Mouse (Mus musculus) 3134 (cell line): ENCODE measurements at regions not wholly inside any gene's neighbourhood (a gene's known extent, or its start where the extent isn't known, plus 50 kb on each side); places are given as distances from the start of the nearest gene placed in this dataset.

Source experiments
- DNase-seq: peaks from one replicate; pipeline ENCODE4 v3.0.0-alpha.2; 2011; ENCODE audit warnings: low spot score; ENCODE audit not compliant: insufficient read length; ENCODE audit errors: extremely low read depth

GRCm38 (mm10) chr8:44155705-44156321 is 446.0 kb upstream of the Adam34 start:
- DNase-seq, result peak; percentile 26

- no peak for DNase-seq
These were observed 455.3 kb upstream of the Adam34 start for GRCm38 (mm10) chr8:44165115-44165514.

- DNase-seq, result no peak
These were observed 467.2 kb upstream of the Adam34 start for GRCm38 (mm10) chr8:44177016-44177415.

GRCm38 (mm10) chr8:44202228-44202627 is 492.4 kb upstream of the Adam34 start:
- DNase-seq, result no peak

GRCm38 (mm10) chr8:44206391-44207170 is 496.7 kb upstream of the Adam34 start:
- DNase-seq, result no peak

- no peak for DNase-seq
These were observed 512.5 kb upstream of the Adam34 start for GRCm38 (mm10) chr8:44222346-44222745.

GRCm38 (mm10) chr8:44252393-44252792 is 542.5 kb upstream of the Adam34 start:
- no peak for DNase-seq

- no peak for DNase-seq
These were observed 547.2 kb upstream of the Adam34 start for GRCm38 (mm10) chr8:44257051-44257450.

GRCm38 (mm10) chr8:44261039-44261438 is 551.2 kb upstream of the Adam34 start:
- no peak for DNase-seq

GRCm38 (mm10) chr8:44273300-44273699 is 563.5 kb upstream of the Adam34 start:
- DNase-seq, result no peak

- no peak for DNase-seq
These were observed 608.4 kb upstream of the Adam34 start for GRCm38 (mm10) chr8:44318216-44318615.

GRCm38 (mm10) chr8:44334323-44334993 is 600.8 kb upstream of the Fat1 start:
- DNase-seq, result no peak

GRCm38 (mm10) chr8:44343401-44343800 is 591.8 kb upstream of the Fat1 start:
- DNase-seq, result no peak

- no peak for DNase-seq
These were observed 591.3 kb upstream of the Fat1 start for GRCm38 (mm10) chr8:44343924-44344323.

- DNase-seq, result no peak
These were observed 587.8 kb upstream of the Fat1 start for GRCm38 (mm10) chr8:44347412-44347811.

GRCm38 (mm10) chr8:44373987-44374386 is 561.3 kb upstream of the Fat1 start:
- DNase-seq, result no peak

- no peak for DNase-seq
These were observed 557.5 kb upstream of the Fat1 start for GRCm38 (mm10) chr8:44377731-44378130.

GRCm38 (mm10) chr8:44408462-44408861 is 526.8 kb upstream of the Fat1 start:
- DNase-seq, result no peak

GRCm38 (mm10) chr8:44410261-44410660 is 525.0 kb upstream of the Fat1 start:
- DNase-seq, result no peak

- no peak for DNase-seq
These were observed 517.2 kb upstream of the Fat1 start for GRCm38 (mm10) chr8:44418003-44418402.

- DNase-seq, result peak; percentile 7
These were observed 479.8 kb upstream of the Fat1 start for GRCm38 (mm10) chr8:44455433-44455832.

- DNase-seq, result no peak
These were observed 478.9 kb upstream of the Fat1 start for GRCm38 (mm10) chr8:44456336-44456735.
